Mouse (Mus musculus): ENCODE results near the gene Slc26a10. TPM values are rescaled to one million over a fixed set of nuclear protein-coding genes. Genes with fewer than 3 reads are reported as not detected.
"Not testable (repeated sequence)": the region's sequence is repeated elsewhere in the genome, so short reads cannot be mapped to it uniquely, and the experiment has no call there.

Slc26a10 gene
- total RNA-seq, 2 experiments from 2014 or later: 3.3 to 6.5 TPM

DNA sequence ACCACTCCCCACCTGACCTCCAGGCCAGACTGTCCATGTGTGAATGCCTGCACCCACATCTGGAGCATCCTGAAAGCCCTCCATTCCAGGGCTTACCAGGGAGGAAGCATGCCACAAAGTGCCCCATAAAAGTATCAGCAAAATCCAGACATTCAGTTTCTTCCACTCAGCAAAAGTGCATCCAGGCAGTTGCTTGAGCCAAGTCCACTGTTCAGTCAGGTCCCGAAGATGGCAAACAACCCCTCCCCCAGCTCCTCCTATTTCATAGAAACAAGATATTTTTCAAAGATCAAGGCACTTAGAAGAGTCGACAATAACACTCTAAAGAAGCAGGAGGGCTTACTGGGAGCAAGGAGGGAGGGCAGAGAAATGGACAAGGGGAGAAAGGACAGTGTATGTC lies 18.0 kb upstream of the Slc26a10 start:
- no peak for DNase-seq

GRCm38 (mm10) chr10:127197505-127198110 lies 17.2 kb upstream of the Slc26a10 start:
- DNase-seq: no peak

GRCm38 (mm10) chr10:127197104-127197503 lies 16.7 kb upstream of the Slc26a10 start:
- no peak for DNase-seq

DNA sequence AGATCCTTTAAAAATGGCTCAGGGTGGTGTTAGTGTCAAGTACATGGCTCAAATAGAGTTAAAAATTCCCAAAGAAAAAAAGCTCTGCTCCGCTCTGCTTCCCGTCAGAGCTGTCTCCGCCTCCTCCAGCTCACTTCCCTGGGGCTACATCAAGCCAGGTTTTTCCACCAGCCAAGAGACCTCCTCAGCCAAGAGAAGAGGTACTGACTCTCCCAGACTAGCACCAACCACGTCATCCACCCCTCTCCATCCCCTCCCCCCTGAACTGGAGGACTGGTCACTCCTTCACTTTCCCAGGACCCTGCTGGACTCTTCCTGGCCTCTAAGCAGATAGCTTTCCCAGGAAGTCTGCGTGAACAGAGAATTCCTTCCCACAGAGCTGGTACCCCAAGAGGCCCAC lies 15.9 kb upstream of the Slc26a10 start:
- peak; percentile 84 for DNase-seq

- DNase-seq: peak; percentile 53
Observed at GRCm38 (mm10) chr10:127195328-127196129, 15.1 kb upstream of the Slc26a10 start, which contains the start of gene Dtx3. TSS of gene Dtx3 (minus strand) at chr10:127195728.

GRCm38 (mm10) chr10:127194428-127195327 lies 14.2 kb upstream of the Slc26a10 start:
- peak; percentile 66 for DNase-seq

DNA sequence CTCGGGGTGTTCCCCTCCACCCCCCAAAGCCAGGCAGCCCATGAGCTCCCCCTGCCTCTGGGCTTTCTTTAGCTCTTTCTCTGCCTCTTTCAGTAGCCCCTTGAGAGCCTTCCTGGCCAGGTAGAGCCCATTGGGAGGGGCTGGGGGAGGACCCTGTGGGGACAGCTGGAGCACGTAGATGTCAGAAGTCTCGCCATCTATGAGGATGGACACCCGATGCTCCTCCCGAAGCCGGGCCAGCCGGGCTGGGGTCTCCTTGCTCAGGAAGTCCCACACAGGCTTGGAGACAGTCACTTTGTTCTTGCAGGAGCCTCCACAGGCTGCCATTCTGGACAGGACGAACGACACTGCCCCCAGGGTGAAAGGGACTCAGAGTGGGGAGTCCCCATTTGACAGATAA lies 12.6 kb upstream of the Slc26a10 start:
- no peak for DNase-seq

DNA sequence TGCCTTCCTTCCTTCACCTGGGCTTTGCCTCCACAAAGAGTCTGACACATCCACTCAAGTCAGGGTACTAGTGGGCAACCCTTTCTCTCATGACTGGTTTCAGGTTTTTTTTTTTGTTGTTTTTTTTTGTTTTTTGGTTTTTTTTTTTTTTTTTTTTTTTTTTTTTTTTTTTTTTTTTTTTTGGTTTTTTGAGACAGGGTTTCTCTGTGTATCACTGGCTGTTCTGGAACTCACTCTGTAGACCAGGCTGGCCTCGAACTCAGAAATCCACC lies 11.5 kb upstream of the Slc26a10 start:
- DNase-seq: not testable (repeated sequence)

DNA sequence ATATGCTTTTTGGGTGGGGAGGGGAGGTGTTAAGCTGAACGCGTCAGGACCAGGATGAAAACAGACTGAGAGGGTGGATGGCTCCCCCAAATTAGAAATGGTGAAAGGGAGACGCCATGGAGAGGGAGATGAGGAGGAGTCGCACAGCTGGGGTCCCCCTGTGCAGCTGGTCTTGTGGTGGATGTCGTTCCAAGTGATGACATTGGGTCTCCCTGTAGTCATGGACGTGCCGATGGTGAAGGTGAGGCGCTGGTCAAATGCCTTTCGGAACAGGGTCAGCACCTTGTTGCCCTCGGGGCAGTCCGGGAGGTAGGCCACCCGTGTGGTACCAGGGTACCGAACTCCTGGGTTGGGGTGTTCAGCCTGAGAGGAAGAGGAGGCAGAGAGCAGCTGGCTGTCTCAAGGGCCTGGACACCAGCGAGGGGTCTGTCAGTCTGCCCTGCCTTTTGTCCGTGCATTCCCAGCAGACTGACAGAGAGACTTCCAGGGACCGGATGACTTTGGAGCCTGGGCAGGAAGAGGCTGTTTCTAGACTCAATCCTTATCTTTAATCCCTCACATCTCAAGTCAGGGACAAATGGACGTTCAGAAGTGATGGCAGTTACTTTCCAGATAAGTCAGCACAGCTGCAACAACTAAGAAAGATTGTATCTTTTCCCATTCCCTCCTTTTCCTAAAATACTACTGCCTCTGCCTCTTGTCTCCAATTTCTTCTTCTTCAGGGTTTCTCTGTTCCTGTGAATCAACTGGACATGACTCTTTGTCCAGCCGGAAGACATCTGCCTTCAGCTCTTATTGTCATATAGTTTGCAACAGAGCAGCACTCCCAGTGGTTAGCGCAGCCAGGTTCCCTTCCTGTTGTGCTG lies 11.0 kb upstream of the Slc26a10 start:
- no peak for DNase-seq

GRCm38 (mm10) chr10:127190398-127191190 lies 10.1 kb upstream of the Slc26a10 start:
- DNase-seq: no peak

DNA sequence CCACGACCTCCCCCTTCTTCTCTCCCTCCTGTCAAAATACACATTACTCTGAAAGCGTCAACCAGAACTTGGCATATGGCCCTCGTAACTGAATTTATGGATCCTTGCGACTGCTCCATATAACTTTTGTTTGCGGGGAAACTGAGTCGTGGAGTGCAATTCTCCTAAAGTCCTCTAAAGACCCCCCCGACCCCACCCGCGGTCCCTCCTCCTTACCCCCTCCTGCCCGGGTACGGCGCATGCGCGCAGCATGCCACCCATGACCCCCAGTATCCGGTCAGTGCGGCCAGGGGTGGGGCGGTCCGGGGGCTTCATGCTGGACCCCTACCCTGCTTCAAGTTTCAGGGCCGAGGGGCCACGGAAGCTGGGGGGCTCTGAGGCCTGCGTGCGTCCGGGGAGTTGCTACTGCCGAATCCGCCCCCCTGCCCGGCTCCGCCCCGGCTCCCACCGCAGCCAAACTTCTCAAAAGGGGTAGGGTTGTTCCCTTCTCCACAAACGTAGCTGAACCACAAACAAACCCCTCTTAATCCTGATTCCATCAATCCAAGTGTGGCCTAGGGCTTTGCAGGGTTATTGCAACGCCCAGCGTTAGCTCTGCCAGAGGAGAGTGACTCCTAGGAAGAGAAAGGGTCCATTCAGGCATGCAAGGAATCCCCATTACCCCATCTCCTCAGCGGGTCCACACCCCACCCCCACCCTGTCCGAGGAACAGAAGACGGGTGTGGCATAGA lies 9.4 kb upstream of the Slc26a10 start, which contains the start of gene Arhgef25:
TSS of gene Arhgef25 (minus strand) at position 433 of the 731 bp plus-strand sequence.
- peak; percentile 76 for DNase-seq

DNA sequence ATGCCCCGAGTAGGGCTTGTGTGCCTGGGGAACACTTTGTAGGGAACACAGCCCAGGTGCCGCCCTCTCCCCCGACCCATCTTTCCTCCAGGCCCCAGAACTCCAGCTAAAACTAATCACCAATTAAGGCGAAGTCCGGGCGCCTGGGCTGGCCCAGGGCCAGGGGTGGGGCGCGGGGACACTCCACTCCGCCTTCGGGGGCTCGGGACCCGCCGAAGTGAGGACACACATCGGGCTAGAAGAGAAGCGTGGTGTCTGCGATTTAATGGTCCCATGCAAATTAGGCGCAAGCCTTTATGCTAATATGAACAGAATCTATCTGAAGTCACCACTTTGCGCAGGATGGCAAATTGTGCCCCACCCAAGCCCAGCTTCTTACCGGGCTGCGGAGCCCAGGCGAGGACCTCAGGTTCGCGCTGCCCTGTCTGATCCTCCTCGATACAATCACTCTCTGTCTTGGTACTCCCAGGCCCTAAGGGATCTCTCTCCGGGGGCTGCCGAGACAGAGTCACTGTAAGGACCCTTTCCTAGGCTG lies 8.7 kb upstream of the Slc26a10 start:
- DNase-seq: no peak

GRCm38 (mm10) chr10:127188465-127189115 lies 8.1 kb upstream of the Slc26a10 start:
- peak; percentile 77 for DNase-seq

GRCm38 (mm10) chr10:127188079-127188453 lies 7.6 kb upstream of the Slc26a10 start:
- no peak for DNase-seq

DNA sequence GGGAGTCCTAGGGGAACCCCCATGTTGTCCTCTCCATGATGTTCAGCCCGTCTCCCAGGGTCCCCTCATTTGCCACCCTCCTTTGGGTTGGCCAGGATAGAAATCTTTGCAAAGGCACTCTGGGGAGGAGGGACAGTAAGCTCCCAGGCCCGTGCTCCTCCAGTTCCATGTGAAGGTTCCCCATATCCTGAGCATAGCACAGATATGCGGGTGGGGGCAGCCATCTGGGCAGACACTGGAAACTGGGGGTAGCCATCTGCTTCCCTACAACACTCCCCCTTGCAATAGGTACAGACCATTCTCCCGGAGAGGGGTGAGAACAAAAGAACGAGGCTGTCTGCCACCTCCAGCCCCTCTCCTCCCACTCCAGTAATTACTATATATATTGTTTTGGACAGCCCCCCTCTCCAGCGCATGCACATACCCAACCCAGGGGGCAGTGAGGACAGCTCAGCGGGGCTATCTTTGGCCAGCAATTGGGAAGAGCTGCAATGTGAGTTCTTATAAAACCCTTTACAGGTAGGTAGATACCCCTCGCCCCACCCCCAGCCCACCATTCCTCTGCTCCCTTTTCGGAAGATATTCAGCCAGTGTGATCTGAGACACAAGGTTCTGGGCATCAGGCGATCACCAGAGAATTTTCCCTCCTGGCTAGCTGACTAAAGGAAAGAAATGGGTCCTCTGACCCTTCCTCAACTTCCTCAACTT lies 7.1 kb upstream of the Slc26a10 start:
- no peak for DNase-seq

DNA sequence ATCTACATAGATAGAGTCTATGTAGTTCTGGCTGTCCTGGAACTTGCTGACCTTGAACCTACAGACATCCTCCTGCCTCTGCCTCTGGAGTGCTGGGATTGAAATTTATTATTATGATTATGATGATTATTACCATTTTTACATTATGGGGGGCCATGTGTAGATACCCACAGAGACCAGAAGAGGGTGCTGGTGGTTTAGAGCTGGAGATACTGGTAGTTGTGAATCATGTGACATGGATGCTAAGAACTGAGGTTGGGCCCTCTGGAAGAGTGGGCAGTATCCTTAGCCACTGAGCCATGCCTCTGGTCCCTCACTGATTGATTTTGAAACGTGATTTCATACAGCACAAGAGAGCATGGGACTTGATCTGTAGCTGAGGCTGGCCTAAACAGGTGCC lies 6.0 kb upstream of the Slc26a10 start:
- no peak for DNase-seq

- DNase-seq: no peak
Observed at GRCm38 (mm10) chr10:127185506-127185905, 5.1 kb upstream of the Slc26a10 start.

GRCm38 (mm10) chr10:127185101-127185500 lies 4.7 kb upstream of the Slc26a10 start:
- no peak for DNase-seq

GRCm38 (mm10) chr10:127183759-127184158 lies 3.3 kb upstream of the Slc26a10 start:
- DNase-seq: no peak

All from gastrocnemius, postnatal 25 days (tissue).